Mouse (Mus musculus) ES-E14 (cell line): ENCODE measurements around the gene Dtd1.

Experiments used
- CHD2 ChIP-seq: IDR thresholded peaks from 2 replicates; pipeline ENCODE4 v1.6.1; 2014; ENCODE audit warnings: mild to moderate bottlenecking, low read depth, low read length, inconsistent platforms
- HCFC1 ChIP-seq: IDR thresholded peaks from 2 replicates; pipeline ENCODE4 v1.6.1; 2012; ENCODE audit warnings: low read length, inconsistent platforms, borderline replicate concordance; ENCODE audit not compliant: insufficient read depth
- MAFK ChIP-seq: IDR thresholded peaks from 2 replicates; pipeline ENCODE4 v1.6.1; 2014; ENCODE audit warnings: mild to moderate bottlenecking, low read depth, low read length, inconsistent platforms; ENCODE audit not compliant: insufficient read depth
- ZC3H11A ChIP-seq: IDR thresholded peaks from 2 replicates; pipeline ENCODE4 v1.6.1; 2012; ENCODE audit warnings: low read depth, mild to moderate bottlenecking, inconsistent platforms, low read length, borderline replicate concordance
- ZNF384 ChIP-seq: IDR thresholded peaks from 2 replicates; pipeline ENCODE4 v1.6.1; 2012; ENCODE audit warnings: low read depth, low read length, inconsistent platforms

DNA sequence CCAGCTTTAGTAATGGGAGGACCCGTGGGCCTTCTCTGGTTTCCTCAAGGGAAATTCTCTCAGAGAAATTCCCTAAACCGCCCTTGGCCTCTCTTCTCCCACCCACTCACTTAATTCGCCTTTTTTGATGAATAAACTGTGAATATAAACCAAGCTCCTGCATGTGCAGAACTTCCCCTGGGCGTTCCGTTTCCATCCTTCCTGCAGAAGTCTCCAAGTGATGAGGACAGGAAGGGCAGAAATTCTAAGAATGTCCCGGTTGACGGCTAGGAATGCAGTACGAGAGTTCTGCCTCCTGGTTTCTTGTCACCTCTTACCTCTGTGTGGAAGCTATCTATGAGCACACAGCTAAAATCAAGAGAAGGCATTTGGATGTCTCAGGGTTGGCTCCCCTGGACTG, 197.8 kb downstream of the Dtd1 start:
- no peak for TF ChIP-seq MAFK
- no peak for TF ChIP-seq HCFC1
- TF ChIP-seq ZC3H11A = no peak
- TF ChIP-seq ZNF384 = no peak
- TF ChIP-seq CHD2 = no peak
